ENCODE assay signal across 34 mouse cellular contexts in the genomic region with DNA sequence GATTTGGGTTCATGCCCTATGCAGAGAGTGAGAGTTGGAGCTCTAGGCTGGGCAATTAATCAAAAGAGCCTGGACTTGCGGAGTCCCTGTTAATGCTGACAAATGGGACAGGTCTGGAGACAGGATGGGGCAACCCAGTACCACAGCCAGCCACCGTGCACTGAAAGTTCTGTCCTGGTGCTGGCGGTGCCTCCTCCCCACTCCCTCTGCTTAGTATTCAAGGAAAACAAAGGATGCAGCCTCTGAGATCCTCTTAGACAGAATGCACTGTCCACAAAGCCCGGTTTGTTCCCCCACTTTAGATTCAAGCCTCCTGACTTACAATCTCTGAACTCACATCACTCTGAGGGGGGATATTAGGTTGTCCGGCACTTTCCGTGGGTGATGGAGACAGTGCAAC. TPM values are rescaled to one million over a fixed set of nuclear protein-coding genes. Genes with fewer than 3 reads are reported as not detected.
DNase-seq lines count a peak whose midpoint lies in the region; ATAC-seq and TF ChIP-seq lines count a peak whose summit lies in the region.
"Had no signal": no experiment of that assay in that cellular context is flagged by ENCODE, and none has a peak within 500 bp of the region (broad histone marks: within the 10 kb centered on the region; RNA-seq: fewer than 3 reads in every experiment).

No protein-coding gene starts in this region.

- H3K27ac ChIP-seq in hindbrain, embryonic 16.5 days (ENCODE audit: low read depth, low read length) = no peak overlapping the region
- no peak overlapping the region for H3K27ac ChIP-seq in hindbrain, embryonic 11.5 days (ENCODE audit: low read depth, low read length)
- H3K27ac ChIP-seq in left cerebral cortex, adult 2 months = peak overlapping the region; percentile 63
- peak overlapping the region; percentile 28; the same call in 1 of the 2 replicates for H3K27ac ChIP-seq in neural tube, embryonic 13.5 days (replicated peaks)
- H3K27ac ChIP-seq in olfactory bulb, adult 2 months (ENCODE audit: insufficient read depth, low read depth, low read length) = peak overlapping the region; percentile 64
- H3K27ac ChIP-seq: forebrain, embryonic 12.5 days; heart, embryonic 10.5 days; heart, embryonic 15.5 days; kidney, postnatal 0 days; limb, embryonic 13.5 days; lung, embryonic 15.5 days; midbrain, embryonic 12.5 days; neural tube, embryonic 12.5 days had no signal

- H3K4me3 ChIP-seq in hindbrain, embryonic 16.5 days (ENCODE audit: low read length) = no peak overlapping the region
- H3K4me3 ChIP-seq in hindbrain, embryonic 11.5 days (ENCODE audit: low read depth, low read length) = no peak overlapping the region
- H3K4me3 ChIP-seq in left cerebral cortex, adult 2 months = no peak overlapping the region
- no peak overlapping the region for H3K4me3 ChIP-seq in neural tube, embryonic 13.5 days
- H3K4me3 ChIP-seq in olfactory bulb, adult 2 months (ENCODE audit: insufficient read depth, low read depth, low read length) = no peak overlapping the region
- H3K4me3 ChIP-seq: erythroblast, embryonic 14.5 days; forebrain, embryonic 12.5 days; heart, embryonic 10.5 days; heart, embryonic 15.5 days; limb, embryonic 13.5 days; lung, embryonic 15.5 days; midbrain, embryonic 12.5 days; neural tube, embryonic 12.5 days had no signal

- intact Hi-C loops in left cerebral cortex, adult 2 months (cut with DNase I) = no loop called here
- intact Hi-C loops in left cerebral cortex, postnatal 36 days (cut with DNase I) = no loop called here

- no peak overlapping the region for H3K9ac ChIP-seq in hindbrain, embryonic 16.5 days (ENCODE audit: low read depth, low read length)
- no peak overlapping the region for H3K9ac ChIP-seq in hindbrain, embryonic 11.5 days (ENCODE audit: low read depth, low read length)
- no peak overlapping the region for H3K9ac ChIP-seq in neural tube, embryonic 13.5 days
- H3K9ac ChIP-seq: forebrain, embryonic 12.5 days; forebrain, postnatal 0 days; heart, embryonic 15.5 days; limb, embryonic 13.5 days; lung, embryonic 15.5 days; midbrain, embryonic 12.5 days; neural tube, embryonic 12.5 days had no signal

- H3K27me3 ChIP-seq in hindbrain, embryonic 16.5 days (replicated peaks; ENCODE audit: control insufficient read depth, insufficient read depth, low read length) = no peaks in the 10 kb centered on the region
- no peaks in the 10 kb centered on the region for H3K27me3 ChIP-seq in hindbrain, embryonic 11.5 days (ENCODE audit: control insufficient read depth, insufficient read depth, low read length)
- H3K27me3 ChIP-seq in neural tube, embryonic 13.5 days = no peaks in the 10 kb centered on the region
- H3K27me3 ChIP-seq: forebrain, embryonic 12.5 days; heart, embryonic 15.5 days; limb, embryonic 13.5 days; lung, embryonic 15.5 days; midbrain, embryonic 12.5 days; neural tube, embryonic 12.5 days had no signal

- 48% methylated on average over 6 of the region's 6 CpGs for WGBS in hindbrain, embryonic 16.5 days
- WGBS in hindbrain, embryonic 11.5 days = 58% methylated on average over 6 of the region's 6 CpGs
- 55% methylated on average over 6 of the region's 6 CpGs for WGBS in neural tube, embryonic 13.5 days
- WGBS in olfactory bulb, adult 2 months = 62% methylated on average over 6 of the region's 6 CpGs

- TF ChIP-seq POLR2A in olfactory bulb, adult 2 months (IDR thresholded peaks at IDR 0.05; ENCODE audit: insufficient read depth, low read depth, low read length) = no peak

- DNase-seq in hindbrain, embryonic 11.5 days (ENCODE audit: low spot score) = no peak
- no peak for DNase-seq in left cerebral cortex, adult 2 months (ENCODE audit: extremely low spot score in 1 of 2, low spot score in 2 of 2)
- no peak for DNase-seq in left cerebral cortex, postnatal 36 days (ENCODE audit: low spot score in 2 of 2)
- DNase-seq in neural tube, embryonic 10.5 days (ENCODE audit: extremely low spot score, low spot score) = no peak
- no peak for DNase-seq in heart, adult 11 months
- DNase-seq: adrenal gland, adult 2 months; adrenal gland, postnatal 36 days; B cell, adult 2 months; cerebellum, adult 8-10 months; cerebellum, postnatal 36 days; embryo, embryonic 11 days; forebrain, postnatal 0 days; gastrocnemius, postnatal 14 days; heart, postnatal 36 days; kidney, adult 8-10 months; kidney, postnatal 4 days; layer of hippocampus, postnatal 36 days; right cerebral cortex, postnatal 25 days; thymus, postnatal 14 days had no signal

- no peak overlapping the region for H3K4me2 ChIP-seq in hindbrain, embryonic 16.5 days (ENCODE audit: low read length)
- no peak overlapping the region for H3K4me2 ChIP-seq in hindbrain, embryonic 11.5 days (replicated peaks; ENCODE audit: low read depth, low read length)
- no peak overlapping the region for H3K4me2 ChIP-seq in neural tube, embryonic 13.5 days
- H3K4me2 ChIP-seq: forebrain, embryonic 12.5 days; heart, embryonic 15.5 days; limb, embryonic 13.5 days; liver, embryonic 11.5 days; lung, embryonic 15.5 days; midbrain, embryonic 12.5 days; neural tube, embryonic 12.5 days had no signal

- H3K9me3 ChIP-seq in hindbrain, embryonic 16.5 days (ENCODE audit: control insufficient read depth, low read length) = no peaks in the 10 kb centered on the region
- no peaks in the 10 kb centered on the region; the same call in 1 of the 2 replicates for H3K9me3 ChIP-seq in hindbrain, embryonic 11.5 days (ENCODE audit: control insufficient read depth, low read length)
- no peaks in the 10 kb centered on the region; the same call in 1 of the 2 replicates for H3K9me3 ChIP-seq in neural tube, embryonic 13.5 days
- H3K9me3 ChIP-seq: forebrain, embryonic 12.5 days; heart, embryonic 10.5 days; lung, embryonic 15.5 days; midbrain, embryonic 12.5 days; neural tube, embryonic 12.5 days had no signal

- peak; percentile 34; the same call in 1 of the 2 replicates for ATAC-seq in hindbrain, embryonic 16.5 days
- no peak for ATAC-seq in hindbrain, embryonic 11.5 days (ENCODE audit: low FRiP score)
- no peak for ATAC-seq in neural tube, embryonic 13.5 days (ENCODE audit: low read depth)
- ATAC-seq: activated CD4-positive, CD25-positive, alpha-beta regulatory T cell, adult 4 months; forebrain, postnatal 0 days; intestine, embryonic 16.5 days had no signal

- H3K36me3 ChIP-seq in hindbrain, embryonic 16.5 days (ENCODE audit: control insufficient read depth, insufficient read depth, low read length) = no peaks in the 10 kb centered on the region
- H3K36me3 ChIP-seq in hindbrain, embryonic 11.5 days (ENCODE audit: control insufficient read depth, insufficient read depth, low read length) = no peaks in the 10 kb centered on the region
- H3K36me3 ChIP-seq in neural tube, embryonic 13.5 days = peaks cover 10% of the 10 kb centered on the region; the same call in 1 of the 2 replicates
- H3K36me3 ChIP-seq: forebrain, embryonic 12.5 days; heart, embryonic 15.5 days; lung, embryonic 15.5 days; neural tube, embryonic 12.5 days had no signal

- TF ChIP-seq CTCF in left cerebral cortex, adult 2 months (IDR thresholded peaks at IDR 0.05) = no peak
- no peak for TF ChIP-seq CTCF in olfactory bulb, adult 2 months (IDR thresholded peaks at IDR 0.05; ENCODE audit: insufficient read depth, low read depth, low read length)

- H3K4me1 ChIP-seq in hindbrain, embryonic 16.5 days (ENCODE audit: control insufficient read depth, insufficient read depth, low read depth, low read length) = peaks cover 11% of the 10 kb centered on the region
- H3K4me1 ChIP-seq in hindbrain, embryonic 11.5 days (replicated peaks; ENCODE audit: control insufficient read depth, insufficient read depth, low read length) = no peaks in the 10 kb centered on the region
- H3K4me1 ChIP-seq in neural tube, embryonic 13.5 days (replicated peaks) = peaks cover 37% of the 10 kb centered on the region
- H3K4me1 ChIP-seq in olfactory bulb, adult 2 months (ENCODE audit: control insufficient read depth, insufficient read depth, low read length) = peaks cover 8% of the 10 kb centered on the region
- H3K4me1 ChIP-seq: heart, embryonic 15.5 days; limb, embryonic 13.5 days; lung, embryonic 15.5 days had no signal

RNA-seq across cellular contexts. Expression of a gene that starts 26.2 kb away (rescaled TPM):
- 70.0 and 73.8 TPM in 2 replicates for polyA plus RNA-seq in hindbrain, embryonic 16.5 days (2015; fragmentation: Nextera tagmentation; extraction: Ambion mirVana)
- 74.8 and 82.0 TPM in 2 replicates for polyA plus RNA-seq in hindbrain, embryonic 11.5 days (2014; fragmentation: Nextera tagmentation; extraction: Ambion mirVana)
- total RNA-seq in left cerebral cortex, adult 2 months (2021) = 10 to 100 TPM; 53.6 to 54.7 TPM
- total RNA-seq in left cerebral cortex, postnatal 36 days (2021) = 10 to 100 TPM; 62.7 to 65.7 TPM
- polyA plus RNA-seq in neural tube, embryonic 13.5 days (2015; fragmentation: Nextera tagmentation; extraction: Ambion mirVana) = 65.5 and 71.7 TPM in 2 replicates
- not detected in 2 replicates for polyA plus RNA-seq in olfactory bulb, adult 2 months (2012; ENCODE audit: insufficient read depth, insufficient read length, low replicate concordance, missing spikeins)
- polyA plus RNA-seq: erythroblast, embryonic 14.5 days had no signal

RNA-seq across cellular contexts. Expression of a gene that starts 36.1 kb away (rescaled TPM):
- 37.1 and 41.3 TPM in 2 replicates for polyA plus RNA-seq in hindbrain, embryonic 16.5 days (2015; fragmentation: Nextera tagmentation; extraction: Ambion mirVana)
- 48.9 and 56.8 TPM in 2 replicates for polyA plus RNA-seq in hindbrain, embryonic 11.5 days (2014; fragmentation: Nextera tagmentation; extraction: Ambion mirVana)
- total RNA-seq in left cerebral cortex, adult 2 months (2021) = 10 to 100 TPM; 46.5 to 52.5 TPM
- 10 to 100 TPM; 37.4 to 64.8 TPM for total RNA-seq in left cerebral cortex, postnatal 36 days (2021)
- polyA plus RNA-seq in neural tube, embryonic 13.5 days (2015; fragmentation: Nextera tagmentation; extraction: Ambion mirVana) = 44.7 and 46.0 TPM in 2 replicates
- polyA plus RNA-seq in olfactory bulb, adult 2 months (2012; ENCODE audit: insufficient read depth, insufficient read length, low replicate concordance, missing spikeins) = not detected in 2 replicates

Comparison
In these comparisons a context has a peak if more than half of its experiments do, and no peak if none do; other contexts are left out.
1. H3K27ac ChIP-seq: peak in left cerebral cortex, adult 2 months (single experiment), neural tube, embryonic 13.5 days (single experiment) and olfactory bulb, adult 2 months (single experiment); none in hindbrain, embryonic 16.5 days (single experiment) and hindbrain, embryonic 11.5 days (single experiment).